Mouse (Mus musculus): Measurements from ENCODE around the gene Prdx3. TPM values are rescaled to one million over a fixed set of nuclear protein-coding genes. Genes with fewer than 3 reads are reported as not detected.
"Not testable (repeated sequence)": the region's sequence is repeated elsewhere in the genome, so short reads cannot be mapped to it uniquely, and the experiment has no call there.

Prdx3 gene
- polyA plus RNA-seq, 1 experiment from 2014 or later = 139 TPM

- peak overlapping the region; percentile 59; the same call in 1 of the 2 replicates for H3K27ac ChIP-seq (ENCODE audit: low read depth, low read length)
- 2% methylated on average over 4 of the region's 4 CpGs for WGBS
- peak overlapping the region; percentile 62 for H3K4me3 ChIP-seq (ENCODE audit: low read length)
- peak; percentile 30; the same call in 1 of the 2 replicates for ATAC-seq (ENCODE audit: low FRiP score, low TSS enrichment)
- peak overlapping the region; percentile 69; the same call in 1 of the 2 replicates for H3K9ac ChIP-seq (ENCODE audit: low read depth, low read length)
- peak overlapping the region; percentile 49 for H3K4me2 ChIP-seq (replicated peaks; ENCODE audit: low read depth, low read length)
- no peaks in the 10 kb centered on the region for H3K9me3 ChIP-seq (ENCODE audit: control insufficient read depth, low read length)
- peaks cover 13% of the 10 kb centered on the region; the same call in 1 of the 2 replicates for H3K36me3 ChIP-seq (ENCODE audit: control insufficient read depth, insufficient read depth, low read length)
- H3K4me1 ChIP-seq (ENCODE audit: control insufficient read depth, insufficient read depth, low read length) = no peaks in the 10 kb centered on the region
- H3K27me3 ChIP-seq (ENCODE audit: control insufficient read depth, insufficient read depth, low read length) = no peaks in the 10 kb centered on the region
These were observed 855 bp downstream of the Prdx3 start for GRCm38 (mm10) chr19:60873501-60873900.

GRCm38 (mm10) chr19:60872272-60872671, 2.1 kb downstream of the Prdx3 start:
- Histone ChIP-seq H3K4me3 (ENCODE audit: low read length) (no peak overlapping the region), H3K27ac (ENCODE audit: low read depth, low read length) (no peak overlapping the region), H3K9ac (ENCODE audit: low read depth, low read length) (no peak overlapping the region), H3K36me3 (ENCODE audit: control insufficient read depth, insufficient read depth, low read length) (peaks cover 21% of the 10 kb centered on the region; the same call in 1 of the 2 replicates), H3K27me3 (ENCODE audit: control insufficient read depth, insufficient read depth, low read length) (no peaks in the 10 kb centered on the region), H3K4me2 (replicated peaks; ENCODE audit: low read depth, low read length) (no peak overlapping the region), H3K4me1 (ENCODE audit: control insufficient read depth, insufficient read depth, low read length) (no peaks in the 10 kb centered on the region), H3K9me3 (ENCODE audit: control insufficient read depth, low read length) (no peaks in the 10 kb centered on the region)
- 71% methylated on average over 1 of the region's 1 CpGs for WGBS
- ATAC-seq (ENCODE audit: low FRiP score, low TSS enrichment) = no peak

GRCm38 (mm10) chr19:60871366-60871765, 3.0 kb downstream of the Prdx3 start:
- no peak overlapping the region for H3K9ac ChIP-seq (ENCODE audit: low read depth, low read length)
- WGBS = 91% methylated on average over 5 of the region's 5 CpGs
- no peak for ATAC-seq (ENCODE audit: low FRiP score, low TSS enrichment)
- no peaks in the 10 kb centered on the region for H3K9me3 ChIP-seq (ENCODE audit: control insufficient read depth, low read length)
- no peak overlapping the region for H3K4me3 ChIP-seq (ENCODE audit: low read length)
- peaks cover 24% of the 10 kb centered on the region; the same call in 1 of the 2 replicates for H3K36me3 ChIP-seq (ENCODE audit: control insufficient read depth, insufficient read depth, low read length)
- H3K4me1 ChIP-seq (ENCODE audit: control insufficient read depth, insufficient read depth, low read length) = no peaks in the 10 kb centered on the region
- no peak overlapping the region for H3K27ac ChIP-seq (ENCODE audit: low read depth, low read length)
- H3K27me3 ChIP-seq (ENCODE audit: control insufficient read depth, insufficient read depth, low read length) = no peaks in the 10 kb centered on the region
- H3K4me2 ChIP-seq (replicated peaks; ENCODE audit: low read depth, low read length) = no peak overlapping the region

GRCm38 (mm10) chr19:60870489-60870888, 3.9 kb downstream of the Prdx3 start:
- peaks cover 24% of the 10 kb centered on the region; the same call in 1 of the 2 replicates for H3K36me3 ChIP-seq (ENCODE audit: control insufficient read depth, insufficient read depth, low read length)
- H3K9ac ChIP-seq (ENCODE audit: low read depth, low read length) = no peak overlapping the region
- 90% methylated on average over 1 of the region's 1 CpGs for WGBS
- no peak for ATAC-seq (ENCODE audit: low FRiP score, low TSS enrichment)
- no peaks in the 10 kb centered on the region for H3K27me3 ChIP-seq (ENCODE audit: control insufficient read depth, insufficient read depth, low read length)
- H3K4me3 ChIP-seq (ENCODE audit: low read length) = no peak overlapping the region
- no peak overlapping the region for H3K4me2 ChIP-seq (replicated peaks; ENCODE audit: low read depth, low read length)
- no peaks in the 10 kb centered on the region for H3K4me1 ChIP-seq (ENCODE audit: control insufficient read depth, insufficient read depth, low read length)
- H3K27ac ChIP-seq (ENCODE audit: low read depth, low read length) = no peak overlapping the region
- H3K9me3 ChIP-seq (ENCODE audit: control insufficient read depth, low read length) = no peaks in the 10 kb centered on the region

- H3K4me1 ChIP-seq (ENCODE audit: control insufficient read depth, insufficient read depth, low read length); H3K9me3 ChIP-seq (ENCODE audit: control insufficient read depth, low read length); H3K27me3 ChIP-seq (ENCODE audit: control insufficient read depth, insufficient read depth, low read length); H3K4me3 ChIP-seq (ENCODE audit: low read length); H3K27ac ChIP-seq (ENCODE audit: low read depth, low read length); ATAC-seq (ENCODE audit: low FRiP score, low TSS enrichment); H3K4me2 ChIP-seq (replicated peaks; ENCODE audit: low read depth, low read length); H3K9ac ChIP-seq (ENCODE audit: low read depth, low read length): not testable (repeated sequence)
- H3K36me3 ChIP-seq (ENCODE audit: control insufficient read depth, insufficient read depth, low read length) = peaks cover 45% of the 10 kb centered on the region
- 96% methylated on average over 4 of the region's 4 CpGs for WGBS
These were observed 8.2 kb downstream of the Prdx3 start for GRCm38 (mm10) chr19:60866169-60866568.

- Histone ChIP-seq H3K4me2 (replicated peaks; ENCODE audit: low read depth, low read length) (peak within 1 kb of the TSS; percentile 62), H3K4me3 (ENCODE audit: low read length) (peak within 1 kb of the TSS; percentile 64), H3K9ac (ENCODE audit: low read depth, low read length) (peak within 1 kb of the TSS; percentile 63), H3K9me3 (ENCODE audit: control insufficient read depth, low read length) (no peaks in the 10 kb centered on the region), H3K27ac (ENCODE audit: low read depth, low read length) (peak within 1 kb of the TSS; percentile 68), H3K27me3 (ENCODE audit: control insufficient read depth, insufficient read depth, low read length) (no peaks in the 10 kb centered on the region), H3K36me3 (ENCODE audit: control insufficient read depth, insufficient read depth, low read length) (peaks cover 20% of the 10 kb centered on the region), H3K4me1 (ENCODE audit: control insufficient read depth, insufficient read depth, low read length) (no peaks in the 10 kb centered on the region)
- 3% methylated on average over 30 of the region's 30 CpGs for WGBS
- ATAC-seq (ENCODE audit: low FRiP score, low TSS enrichment) = peak; percentile 100
These were observed 13.3 kb downstream of the Prdx3 start, which contains the start of gene Sfxn4 for GRCm38 (mm10) chr19:60860868-60861700. Sfxn4 (minus strand) TSS chr19:60861479.

GRCm38 (mm10) chr19:60845731-60846130, 28.6 kb downstream of the Prdx3 start:
- Histone ChIP-seq H3K4me3 (ENCODE audit: low read length) (no peak overlapping the region), H3K4me2 (replicated peaks; ENCODE audit: low read depth, low read length) (no peak overlapping the region), H3K4me1 (ENCODE audit: control insufficient read depth, insufficient read depth, low read length) (no peaks in the 10 kb centered on the region), H3K9ac (ENCODE audit: low read depth, low read length) (no peak overlapping the region), H3K27me3 (ENCODE audit: control insufficient read depth, insufficient read depth, low read length) (no peaks in the 10 kb centered on the region), H3K27ac (ENCODE audit: low read depth, low read length) (no peak overlapping the region), H3K36me3 (ENCODE audit: control insufficient read depth, insufficient read depth, low read length) (peaks cover 6% of the 10 kb centered on the region; the same call in 1 of the 2 replicates), H3K9me3 (ENCODE audit: control insufficient read depth, low read length) (no peaks in the 10 kb centered on the region)
- no peak for ATAC-seq (ENCODE audit: low FRiP score, low TSS enrichment)

GRCm38 (mm10) chr19:60843324-60843723, 31.0 kb downstream of the Prdx3 start:
- Histone ChIP-seq H3K9ac (ENCODE audit: low read depth, low read length) (no peak overlapping the region), H3K27ac (ENCODE audit: low read depth, low read length) (no peak overlapping the region), H3K4me1 (ENCODE audit: control insufficient read depth, insufficient read depth, low read length) (no peaks in the 10 kb centered on the region), H3K4me2 (replicated peaks; ENCODE audit: low read depth, low read length) (no peak overlapping the region), H3K27me3 (ENCODE audit: control insufficient read depth, insufficient read depth, low read length) (no peaks in the 10 kb centered on the region), H3K4me3 (ENCODE audit: low read length) (no peak overlapping the region), H3K9me3 (ENCODE audit: control insufficient read depth, low read length) (no peaks in the 10 kb centered on the region), H3K36me3 (ENCODE audit: control insufficient read depth, insufficient read depth, low read length) (peaks cover 9% of the 10 kb centered on the region; the same call in 1 of the 2 replicates)
- ATAC-seq (ENCODE audit: low FRiP score, low TSS enrichment) = no peak

GRCm38 (mm10) chr19:60837747-60838146, 36.6 kb downstream of the Prdx3 start:
- Histone ChIP-seq H3K9ac (ENCODE audit: low read depth, low read length) (no peak overlapping the region), H3K4me3 (ENCODE audit: low read length) (no peak overlapping the region), H3K27me3 (ENCODE audit: control insufficient read depth, insufficient read depth, low read length) (no peaks in the 10 kb centered on the region), H3K4me2 (replicated peaks; ENCODE audit: low read depth, low read length) (no peak overlapping the region), H3K27ac (ENCODE audit: low read depth, low read length) (no peak overlapping the region), H3K4me1 (ENCODE audit: control insufficient read depth, insufficient read depth, low read length) (no peaks in the 10 kb centered on the region), H3K36me3 (ENCODE audit: control insufficient read depth, insufficient read depth, low read length) (peaks cover 47% of the 10 kb centered on the region), H3K9me3 (ENCODE audit: control insufficient read depth, low read length) (no peaks in the 10 kb centered on the region)
- WGBS = 91% methylated on average over 1 of the region's 1 CpGs
- 0 out of 2 replicates have a peak, but pooled peaks have one; percentile 32 for ATAC-seq (ENCODE audit: low FRiP score, low TSS enrichment)
